Mouse (Mus musculus) embryonic facial prominence, embryonic 10.5 days (tissue): ENCODE results near the gene Uspl1. TPM values are rescaled to one million over a fixed set of nuclear protein-coding genes. Genes with fewer than 3 reads are reported as not detected.
"Not testable (repeated sequence)": the region's sequence is repeated elsewhere in the genome, so short reads cannot be mapped to it uniquely, and the experiment has no call there.

Source experiments
- DNase-seq: peaks from one replicate; pipeline ENCODE4 v3.0.0-alpha.2; 2017; ENCODE audit warnings: low spot score
- H3K27ac ChIP-seq: fragments of 300-500 bp; sonication (generic); replicated peaks from 2 replicates; pipeline ENCODE4 v1.5.1; 2016; ENCODE audit warnings: mild to moderate bottlenecking
- H3K27me3 ChIP-seq: fragments of 300-500 bp; sonication (generic); replicated peaks from 2 replicates; pipeline ENCODE4 v1.6.1; 2016; ENCODE audit warnings: low read depth, mild to moderate bottlenecking; ENCODE audit not compliant: poor library complexity, severe bottlenecking
- H3K36me3 ChIP-seq: fragments of 300-500 bp; sonication (generic); replicated peaks from 2 replicates; pipeline ENCODE4 v1.6.1; 2016; ENCODE audit warnings: mild to moderate bottlenecking, moderate library complexity
- H3K4me1 ChIP-seq: fragments of 300-500 bp; sonication (generic); 2 replicates; pipeline ENCODE4 v1.6.1; 2016
- H3K4me3 ChIP-seq: fragments of 300-500 bp; sonication (generic); 2 replicates; pipeline ENCODE4 v1.5.1; 2016; ENCODE audit warnings: mild to moderate bottlenecking, moderate library complexity
- H3K9me3 ChIP-seq: fragments of 300-500 bp; sonication (generic); 2 replicates; pipeline ENCODE4 v1.6.1; 2016; ENCODE audit warnings: mild to moderate bottlenecking
- WGBS: fragments of 180-500 bp; shearing (Covaris S2); methylation state at CpG from one replicate; pipeline ENCODE4 v1.1.7; 2016; 5-methylcytosine and 5-hydroxymethylcytosine counted together
- polyA plus RNA-seq: library from polyadenylated mRNA; unstranded; fragments of >200 nt; fragmentation: Nextera tagmentation; extraction: Ambion mirVana; gene quantifications from 2 replicates; pipeline ENCODE4 v1.2.1, GENCODE M21; 2016

The Uspl1 gene
- 76.3 and 78.3 TPM in 2 replicates for polyA plus RNA-seq

DNA sequence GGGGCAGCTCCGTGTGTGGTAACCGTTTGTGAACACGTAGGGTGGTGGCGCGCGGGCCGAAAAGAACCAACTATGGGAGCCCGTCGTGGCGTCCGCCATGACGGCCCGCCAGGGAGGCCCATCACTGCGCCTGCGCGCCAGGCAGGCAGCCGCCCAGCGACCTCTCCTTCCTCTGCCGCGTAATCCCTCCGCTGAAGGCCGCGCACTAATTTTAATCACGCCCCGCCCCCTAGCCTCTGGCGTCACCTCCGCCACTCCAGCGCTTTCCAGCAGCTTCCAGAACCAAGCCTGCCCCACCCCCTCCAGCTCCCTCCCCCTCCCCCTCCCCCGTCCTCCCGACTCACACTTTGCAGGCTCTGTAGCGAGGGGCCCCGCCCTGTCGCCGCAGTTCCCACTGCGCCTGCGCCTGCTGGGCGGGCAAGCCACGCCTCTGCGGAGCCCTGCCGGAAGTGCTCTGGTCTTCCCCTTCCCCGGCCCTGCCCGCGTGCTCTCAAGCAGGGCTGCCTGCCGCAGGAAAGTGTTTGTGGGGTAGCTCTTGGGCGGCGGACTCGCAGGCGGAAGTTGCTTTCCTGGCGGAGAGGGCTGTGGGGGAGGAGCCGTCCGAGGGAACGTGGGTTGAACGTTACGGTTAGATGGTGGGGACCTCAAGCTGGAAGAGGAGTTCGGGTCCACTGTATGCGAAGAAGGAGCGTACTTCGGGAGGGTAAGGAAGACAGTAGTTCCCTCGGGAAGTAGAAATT lies at the start of gene Uspl1, which contains the start of gene Hmgb1:
TSS of gene Uspl1 (plus strand) at position 247 of the 740 bp plus-strand sequence.
TSS of gene Hmgb1 (minus strand) at position 386 of the 740 bp plus-strand sequence.
- H3K9me3 ChIP-seq, result no peaks in the 10 kb centered on the region

GRCm38 (mm10) chr5:149134751-149135454 lies 49.2 kb upstream of the Uspl1 start:
- H3K27me3 ChIP-seq, result no peaks in the 10 kb centered on the region
- 81% methylated on average over 10 of the region's 10 CpGs for WGBS
- no peak overlapping the region for H3K27ac ChIP-seq
- DNase-seq, result no peak
- H3K36me3 ChIP-seq, result no peaks in the 10 kb centered on the region
- peaks cover 7% of the 10 kb centered on the region for H3K4me1 ChIP-seq
- no peaks in the 10 kb centered on the region for H3K9me3 ChIP-seq
- no peak overlapping the region for H3K4me3 ChIP-seq

More for the DNA sequence above, at the start of gene Uspl1, which contains the start of gene Hmgb1:
- H3K4me1 ChIP-seq, result peaks cover 26% of the 10 kb centered on the region
- peaks cover 28% of the 10 kb centered on the region for H3K36me3 ChIP-seq
- WGBS, result under 1% methylated on average over 59 of the region's 59 CpGs
- no peaks in the 10 kb centered on the region for H3K27me3 ChIP-seq
- H3K27ac ChIP-seq, result peak within 1 kb of the TSS; percentile 97
- peak; percentile 100 for DNase-seq
- H3K4me3 ChIP-seq, result peak within 1 kb of the TSS; percentile 73

DNA sequence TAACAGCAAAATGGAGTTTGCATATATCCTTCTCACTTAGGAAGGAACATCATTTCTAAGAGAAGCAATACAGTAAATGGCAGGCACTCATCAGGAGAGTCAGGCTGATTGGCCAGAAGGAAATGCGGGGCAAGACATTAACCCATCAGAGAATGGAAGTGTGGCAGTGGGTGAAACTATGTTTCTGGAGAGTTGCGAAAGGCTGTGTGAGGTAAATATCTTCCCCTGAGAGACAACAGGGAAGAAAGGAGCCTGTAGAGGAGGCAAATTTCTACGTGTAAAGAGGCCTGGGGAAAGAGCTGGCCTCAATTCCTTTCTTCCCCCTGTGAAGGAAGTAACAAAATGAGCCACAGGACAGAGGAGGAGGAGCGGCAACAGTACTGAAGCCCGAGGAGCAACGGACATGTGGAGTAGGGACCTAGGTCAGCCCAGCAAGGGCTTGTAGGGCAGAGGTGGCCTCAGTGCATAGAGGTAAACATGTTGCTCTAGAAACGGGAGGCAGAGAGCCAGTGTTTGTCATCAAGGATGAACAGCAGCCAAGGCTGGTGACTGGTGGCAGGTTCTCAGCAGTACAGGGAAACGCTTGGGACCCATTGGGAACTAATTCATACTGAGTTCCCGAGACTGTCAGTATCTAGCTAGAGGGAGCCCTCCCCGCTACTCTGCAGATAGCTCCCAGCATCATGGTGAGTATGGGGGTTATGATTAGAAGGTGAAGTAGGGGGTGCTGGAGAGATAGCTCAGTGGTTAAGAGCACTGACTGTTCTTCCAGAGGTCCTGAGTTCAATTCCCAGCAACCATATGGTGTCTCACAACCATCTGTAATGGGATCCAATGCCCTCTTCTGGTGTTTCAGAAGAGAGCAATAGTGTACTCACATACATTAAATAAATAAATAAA lies 48.4 kb upstream of the Uspl1 start:
- DNase-seq, result no peak
- Histone ChIP-seq H3K4me3 (no peak overlapping the region), H3K4me1 (peaks cover 7% of the 10 kb centered on the region), H3K27me3 (no peaks in the 10 kb centered on the region), H3K36me3 (no peaks in the 10 kb centered on the region), H3K9me3 (no peaks in the 10 kb centered on the region), H3K27ac (no peak overlapping the region)
- WGBS, result 77% methylated on average over 10 of the region's 10 CpGs

GRCm38 (mm10) chr5:149136933-149137365 lies 47.2 kb upstream of the Uspl1 start:
- H3K27ac ChIP-seq, result no peak overlapping the region
- no peak for DNase-seq
- no peaks in the 10 kb centered on the region for H3K27me3 ChIP-seq
- H3K9me3 ChIP-seq, result no peaks in the 10 kb centered on the region
- no peak overlapping the region for H3K4me3 ChIP-seq
- H3K4me1 ChIP-seq, result peaks cover 7% of the 10 kb centered on the region
- WGBS, result 86% methylated on average over 4 of the region's 4 CpGs
- H3K36me3 ChIP-seq, result no peaks in the 10 kb centered on the region

DNA sequence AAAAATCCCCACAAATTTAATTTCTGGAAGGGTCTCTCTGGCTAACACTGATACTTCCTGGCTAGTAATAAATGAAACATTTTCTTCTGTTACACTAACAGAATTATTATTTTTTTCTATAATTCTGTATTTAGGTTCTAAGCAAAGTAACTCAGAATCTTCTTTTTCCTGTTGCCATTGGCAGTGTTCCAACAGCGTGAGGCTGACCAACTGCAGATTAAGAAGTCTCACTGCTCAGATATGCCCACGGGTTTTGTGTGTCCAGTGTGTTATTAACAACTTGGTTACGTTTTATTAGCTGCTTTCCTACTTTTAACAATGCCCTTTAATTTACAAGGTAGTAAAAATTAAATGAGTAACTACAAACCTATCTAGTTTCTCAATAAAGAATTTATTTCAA lies 46.7 kb upstream of the Uspl1 start:
- Histone ChIP-seq H3K9me3 (no peaks in the 10 kb centered on the region), H3K4me3 (no peak overlapping the region), H3K27me3 (no peaks in the 10 kb centered on the region), H3K36me3 (no peaks in the 10 kb centered on the region), H3K4me1 (peaks cover 3% of the 10 kb centered on the region), H3K27ac (no peak overlapping the region)
- 86% methylated on average over 3 of the region's 3 CpGs for WGBS
- no peak for DNase-seq

GRCm38 (mm10) chr5:149138087-149138486 lies 46.1 kb upstream of the Uspl1 start:
- 87% methylated on average over 6 of the region's 6 CpGs for WGBS
- not testable (repeated sequence) for DNase-seq, H3K36me3 ChIP-seq, H3K9me3 ChIP-seq, H3K27ac ChIP-seq, H3K4me3 ChIP-seq, H3K4me1 ChIP-seq, H3K27me3 ChIP-seq

DNA sequence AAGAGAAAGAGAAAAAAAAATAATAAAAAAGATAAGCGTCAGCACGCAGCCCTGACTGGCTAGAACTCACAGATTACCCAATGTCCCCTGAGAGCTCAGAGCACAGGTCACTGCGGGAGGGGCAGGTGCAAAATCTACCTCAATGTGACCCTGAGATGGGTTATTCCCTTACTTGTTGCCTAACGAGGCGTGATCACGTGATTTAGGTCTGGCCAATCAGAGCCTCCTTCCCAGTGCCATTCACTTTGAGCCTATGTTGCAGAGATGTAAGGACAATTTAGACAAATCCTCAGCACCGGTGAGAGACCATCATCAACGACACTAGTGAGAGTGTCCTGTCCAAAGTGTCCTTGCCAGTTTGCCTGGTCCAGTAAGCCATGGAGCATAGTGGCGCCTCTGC lies 43.8 kb upstream of the Uspl1 start:
- Histone ChIP-seq H3K36me3 (no peaks in the 10 kb centered on the region), H3K4me1 (0 out of 2 replicates have a peak, but pooled peaks cover 5% of the 10 kb centered on the region), H3K27ac (no peak overlapping the region), H3K4me3 (no peak overlapping the region), H3K27me3 (no peaks in the 10 kb centered on the region), H3K9me3 (no peaks in the 10 kb centered on the region)
- DNase-seq, result no peak
- WGBS, result 61% methylated on average over 9 of the region's 9 CpGs

- H3K9me3 ChIP-seq, H3K4me3 ChIP-seq, H3K27ac ChIP-seq, H3K27me3 ChIP-seq, DNase-seq, H3K36me3 ChIP-seq, H3K4me1 ChIP-seq: not testable (repeated sequence)
- WGBS, result 91% methylated on average over 1 of the region's 1 CpGs
Measured at GRCm38 (mm10) chr5:149141155-149141554, 43.0 kb upstream of the Uspl1 start.

DNA sequence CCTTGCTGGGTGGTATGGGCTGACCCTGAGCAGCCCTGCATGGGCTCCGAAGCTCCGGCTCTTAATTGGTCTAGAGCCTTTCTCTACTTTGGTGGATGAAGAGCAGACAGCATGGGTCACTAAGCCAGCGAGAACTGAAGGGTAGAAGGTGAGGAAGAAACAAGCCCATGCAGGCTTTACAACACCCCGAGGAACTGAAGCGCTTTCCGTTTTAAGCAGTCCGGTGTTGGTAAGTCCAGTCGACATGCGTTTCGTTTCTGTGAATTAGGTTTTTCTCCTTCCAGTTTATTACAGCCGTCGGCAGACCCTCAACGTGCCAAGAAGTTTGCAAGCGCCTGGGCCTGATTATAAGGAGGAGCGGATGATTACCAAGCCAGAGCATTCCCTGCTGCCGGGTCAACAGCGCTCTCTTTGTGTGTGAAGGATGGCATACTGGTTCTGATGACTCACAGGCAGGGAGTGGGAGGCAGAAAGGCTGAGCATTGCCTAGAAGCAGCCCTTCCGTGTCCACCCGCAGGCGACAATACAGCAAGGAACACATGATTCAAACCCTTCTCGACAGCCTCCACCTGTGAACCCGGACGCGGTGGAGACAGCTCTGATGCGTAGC lies 40.3 kb upstream of the Uspl1 start:
- H3K36me3 ChIP-seq, result no peaks in the 10 kb centered on the region
- H3K27ac ChIP-seq, result no peak overlapping the region; the same call in 1 of the 2 replicates

GRCm38 (mm10) chr5:149146691-149147090 lies 37.5 kb upstream of the Uspl1 start:
- no peak overlapping the region for H3K27ac ChIP-seq
- H3K36me3 ChIP-seq, result no peaks in the 10 kb centered on the region
- H3K9me3 ChIP-seq, result no peaks in the 10 kb centered on the region; the same call in 1 of the 2 replicates
- DNase-seq, result no peak
- WGBS, result 92% methylated on average over 7 of the region's 7 CpGs
- H3K4me3 ChIP-seq, result no peak overlapping the region
- H3K4me1 ChIP-seq, result peaks cover 6% of the 10 kb centered on the region; the same call in 1 of the 2 replicates
- H3K27me3 ChIP-seq, result no peaks in the 10 kb centered on the region

More for the DNA sequence above, 40.3 kb upstream of the Uspl1 start:
- peak; percentile 38 for DNase-seq
- Histone ChIP-seq H3K27me3 (no peaks in the 10 kb centered on the region), H3K4me1 (0 out of 2 replicates have a peak, but pooled peaks cover 5% of the 10 kb centered on the region), H3K4me3 (no peak overlapping the region), H3K9me3 (no peaks in the 10 kb centered on the region)
- 72% methylated on average over 25 of the region's 25 CpGs for WGBS

DNA sequence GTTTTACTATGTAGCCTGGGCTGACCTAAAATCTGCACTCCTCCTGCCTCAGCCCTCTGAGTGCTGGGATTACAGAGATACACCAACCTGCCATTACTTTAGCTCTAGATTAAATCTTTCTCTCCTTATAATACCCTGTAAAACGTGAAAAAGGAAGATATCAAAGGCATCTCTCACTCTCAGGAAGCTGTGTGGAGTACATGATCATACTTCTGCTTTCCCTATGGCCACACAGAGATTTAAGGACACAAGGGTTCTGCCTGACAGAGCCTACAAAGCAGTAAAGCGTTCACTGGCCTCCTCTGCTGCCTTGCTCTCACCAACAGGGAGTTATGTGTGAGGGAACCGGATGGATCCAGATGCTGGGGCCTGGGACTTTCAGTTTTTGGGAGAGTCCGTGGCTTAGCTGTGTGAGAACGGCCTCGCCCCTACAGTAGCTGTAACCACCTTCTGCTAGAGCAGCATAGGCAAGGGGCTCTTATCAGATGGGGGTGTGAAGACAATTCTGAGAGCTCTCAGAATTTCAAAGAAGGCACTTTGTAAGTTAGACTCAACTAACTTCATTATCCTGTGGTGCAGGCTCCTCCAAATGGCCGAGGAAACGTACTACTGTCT lies 36.7 kb upstream of the Uspl1 start:
- Histone ChIP-seq H3K36me3 (no peaks in the 10 kb centered on the region), H3K4me3 (no peak overlapping the region), H3K27me3 (no peaks in the 10 kb centered on the region), H3K27ac (no peak overlapping the region), H3K4me1 (peaks cover 13% of the 10 kb centered on the region), H3K9me3 (no peaks in the 10 kb centered on the region; the same call in 1 of the 2 replicates)
- 82% methylated on average over 8 of the region's 8 CpGs for WGBS
- no peak for DNase-seq
